Mouse (Mus musculus): ENCODE measurements around the gene Tnfaip8l2. TPM values are rescaled to one million over a fixed set of nuclear protein-coding genes. Genes with fewer than 3 reads are reported as not detected.
A peak's percentile ranks its signal among the peaks of the same experiment; 100 is the strongest.
"Not testable (repeated sequence)": the region's sequence is repeated elsewhere in the genome, so short reads cannot be mapped to it uniquely, and the experiment has no call there.

The Tnfaip8l2 gene
- polyA plus RNA-seq, 1 experiment from 2014 or later = 3.4 TPM

DNA sequence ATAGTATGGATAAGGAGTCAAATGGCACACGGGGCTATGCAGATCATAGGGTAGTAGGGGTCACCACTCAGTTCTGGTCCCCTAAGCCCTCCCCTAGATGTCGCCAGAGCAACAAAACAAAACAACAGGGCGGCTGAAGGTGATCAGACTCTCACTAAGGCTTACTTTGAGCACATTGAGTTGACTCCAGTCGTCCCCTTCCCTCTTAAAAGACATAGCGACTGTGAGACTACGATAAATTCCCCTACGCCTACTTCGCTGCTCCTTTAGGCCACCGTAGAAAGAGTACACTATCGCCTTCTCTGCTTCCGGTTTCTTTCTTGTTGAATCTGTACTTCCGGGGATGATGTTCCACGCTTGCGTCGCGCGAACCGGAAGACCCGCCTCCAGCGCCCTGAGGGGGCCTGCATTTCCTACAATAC is 8.5 kb downstream of the Tnfaip8l2 start, which contains the start of the genes Scnm1 and Lysmd1:
TSS of gene Scnm1 (minus strand) at position 332 of the 422 bp plus-strand sequence.
TSS of gene Lysmd1 (plus strand) at position 409 of the 422 bp plus-strand sequence.
- DNase-seq (peak; percentile 97), ATAC-seq (ENCODE audit: low FRiP score, low TSS enrichment) (peak; percentile 92)
- Histone ChIP-seq H3K4me2 (ENCODE audit: low read length) (peak within 1 kb of the TSS; percentile 73), H3K27me3 (ENCODE audit: control insufficient read depth, insufficient read depth, low read length) (no peaks in the 10 kb centered on the region), H3K36me3 (ENCODE audit: control insufficient read depth, insufficient read depth, low read length) (peaks cover 26% of the 10 kb centered on the region), H3K27ac (replicated peaks; ENCODE audit: low read depth, low read length) (peak within 1 kb of the TSS; percentile 62), H3K4me3 (replicated peaks; ENCODE audit: low read depth, low read length) (peak within 1 kb of the TSS; percentile 52), H3K9ac (replicated peaks; ENCODE audit: low read length) (peak within 1 kb of the TSS; percentile 59), H3K9me3 (ENCODE audit: control insufficient read depth, low read length) (no peaks in the 10 kb centered on the region), H3K4me1 (ENCODE audit: control insufficient read depth, insufficient read depth, low read length) (peaks cover 17% of the 10 kb centered on the region)
- WGBS = under 1% methylated on average over 20 of the region's 20 CpGs

DNA sequence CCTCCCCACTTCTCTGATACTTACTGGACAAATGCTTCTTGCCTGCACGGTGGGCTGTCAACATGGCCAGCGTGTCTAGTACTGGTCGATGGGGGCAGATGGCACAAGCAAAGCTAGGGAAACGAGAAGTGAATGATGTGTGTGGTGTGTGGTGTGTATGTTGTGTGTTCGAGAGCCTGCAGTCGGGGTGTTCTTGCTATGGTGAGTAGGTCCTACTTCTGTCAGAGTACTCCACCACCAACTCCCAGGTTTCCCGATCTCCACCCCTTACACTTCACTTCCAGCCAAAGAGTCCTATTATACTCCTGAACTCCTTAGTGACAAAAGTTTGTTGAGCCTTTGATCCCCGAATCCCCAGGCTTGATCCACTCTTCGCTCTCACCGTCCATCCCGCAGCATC is 9.0 kb downstream of the Tnfaip8l2 start:
- Histone ChIP-seq H3K4me3 (replicated peaks; ENCODE audit: low read depth, low read length) (peak overlapping the region; percentile 52), H3K9me3 (ENCODE audit: control insufficient read depth, low read length) (no peaks in the 10 kb centered on the region), H3K9ac (replicated peaks; ENCODE audit: low read length) (peak overlapping the region; percentile 59), H3K36me3 (ENCODE audit: control insufficient read depth, insufficient read depth, low read length) (peaks cover 26% of the 10 kb centered on the region), H3K4me2 (ENCODE audit: low read length) (peak overlapping the region; percentile 73), H3K27ac (replicated peaks; ENCODE audit: low read depth, low read length) (peak overlapping the region; percentile 62; the same call in 1 of the 2 replicates), H3K27me3 (ENCODE audit: control insufficient read depth, insufficient read depth, low read length) (no peaks in the 10 kb centered on the region), H3K4me1 (ENCODE audit: control insufficient read depth, insufficient read depth, low read length) (peaks cover 17% of the 10 kb centered on the region)
- 61% methylated on average over 11 of the region's 11 CpGs for WGBS
- no peak for ATAC-seq (ENCODE audit: low FRiP score, low TSS enrichment)
- no peak for DNase-seq

DNA sequence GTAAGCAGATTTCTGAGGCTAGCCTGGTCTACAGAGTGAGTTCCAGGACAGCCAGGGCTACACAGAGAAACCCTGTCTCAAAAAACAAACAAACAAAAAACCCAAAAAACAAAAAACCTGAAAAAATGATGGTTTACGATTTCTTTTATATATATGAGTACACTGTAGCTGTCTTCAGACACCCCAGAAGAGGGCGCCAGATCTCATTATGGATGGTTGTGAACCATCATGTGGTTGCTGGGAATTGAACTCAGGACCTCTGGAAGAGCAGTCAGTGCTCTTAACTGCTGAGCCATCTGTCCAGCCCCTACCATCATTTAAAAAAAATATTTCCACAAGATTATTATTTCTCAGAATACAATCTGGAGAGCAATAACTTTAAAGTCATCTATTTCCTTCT is 9.8 kb downstream of the Tnfaip8l2 start:
- not testable (repeated sequence) for ATAC-seq (ENCODE audit: low FRiP score, low TSS enrichment); H3K4me3 ChIP-seq (replicated peaks; ENCODE audit: low read depth, low read length)
- 86% methylated on average over 2 of the region's 2 CpGs for WGBS

DNA sequence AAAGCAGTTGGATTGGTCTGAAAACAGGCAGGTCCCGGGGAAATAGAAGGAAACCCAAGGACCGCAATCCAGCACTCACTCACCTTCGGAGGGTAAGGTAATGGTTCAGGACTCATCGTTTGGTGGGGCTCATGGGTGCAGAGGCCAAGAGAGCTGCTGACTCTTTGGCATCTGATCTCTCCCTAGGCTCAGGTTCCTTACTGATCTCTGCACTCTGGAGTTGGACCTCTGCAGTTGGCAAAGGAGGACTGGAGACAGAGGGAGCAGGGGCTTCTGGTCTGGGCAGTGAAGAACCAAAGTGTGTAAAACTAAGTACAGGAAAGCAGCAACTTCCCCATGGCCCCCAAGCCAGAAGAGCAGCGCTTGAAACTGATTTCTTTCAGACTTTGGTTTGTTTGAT is 12.1 kb downstream of the Tnfaip8l2 start:
- Histone ChIP-seq H3K9ac (replicated peaks; ENCODE audit: low read length) (no peak overlapping the region), H3K4me3 (replicated peaks; ENCODE audit: low read depth, low read length) (no peak overlapping the region)
- WGBS = 89% methylated on average over 5 of the region's 5 CpGs

More for the DNA sequence above, 9.8 kb downstream of the Tnfaip8l2 start:
- H3K27me3 ChIP-seq (ENCODE audit: control insufficient read depth, insufficient read depth, low read length); DNase-seq; H3K9me3 ChIP-seq (ENCODE audit: control insufficient read depth, low read length); H3K9ac ChIP-seq (replicated peaks; ENCODE audit: low read length); H3K27ac ChIP-seq (replicated peaks; ENCODE audit: low read depth, low read length): not testable (repeated sequence)
- peaks cover 17% of the 10 kb centered on the region for H3K4me1 ChIP-seq (ENCODE audit: control insufficient read depth, insufficient read depth, low read length)
- H3K4me2 ChIP-seq (ENCODE audit: low read length) = peak overlapping the region; percentile 73; the same call in 1 of the 2 replicates
- peaks cover 23% of the 10 kb centered on the region for H3K36me3 ChIP-seq (ENCODE audit: control insufficient read depth, insufficient read depth, low read length)

DNA sequence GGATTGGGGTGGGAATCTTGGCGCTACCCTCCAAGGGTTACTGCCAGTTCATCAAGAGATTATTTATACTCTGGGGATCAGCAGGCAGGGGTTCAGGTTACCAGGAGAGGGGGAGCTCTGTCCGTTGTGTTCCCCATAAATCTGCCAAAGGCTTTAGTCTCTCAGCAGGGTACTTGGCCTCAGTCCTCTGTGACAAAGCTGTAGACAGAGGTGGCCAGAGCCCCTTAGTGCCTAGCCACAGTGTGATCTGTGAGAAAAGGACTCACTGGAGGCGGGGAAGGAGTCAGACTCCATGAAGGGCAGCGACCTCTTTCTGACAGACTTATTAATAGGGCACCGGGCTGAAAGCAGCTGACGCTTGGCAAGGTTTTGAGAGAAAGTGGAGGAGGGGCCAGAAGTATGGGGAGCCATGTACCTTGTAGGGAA is 12.9 kb downstream of the Tnfaip8l2 start:
- no peak overlapping the region for H3K27ac ChIP-seq (replicated peaks; ENCODE audit: low read depth, low read length)
- H3K4me2 ChIP-seq (ENCODE audit: low read length) = no peak overlapping the region
- H3K9ac ChIP-seq (replicated peaks; ENCODE audit: low read length) = no peak overlapping the region
- H3K36me3 ChIP-seq (ENCODE audit: control insufficient read depth, insufficient read depth, low read length) = peaks cover 23% of the 10 kb centered on the region
- H3K4me3 ChIP-seq (replicated peaks; ENCODE audit: low read depth, low read length) = no peak overlapping the region
- H3K4me1 ChIP-seq (ENCODE audit: control insufficient read depth, insufficient read depth, low read length) = peaks cover 6% of the 10 kb centered on the region
- no peaks in the 10 kb centered on the region for H3K27me3 ChIP-seq (ENCODE audit: control insufficient read depth, insufficient read depth, low read length)
- H3K9me3 ChIP-seq (ENCODE audit: control insufficient read depth, low read length) = no peaks in the 10 kb centered on the region
- DNase-seq (no peak), ATAC-seq (ENCODE audit: low FRiP score, low TSS enrichment) (no peak)
- WGBS = 54% methylated on average over 6 of the region's 6 CpGs

More for the DNA sequence above, 12.1 kb downstream of the Tnfaip8l2 start:
- no peak for DNase-seq
- Histone ChIP-seq H3K27me3 (ENCODE audit: control insufficient read depth, insufficient read depth, low read length) (no peaks in the 10 kb centered on the region), H3K9me3 (ENCODE audit: control insufficient read depth, low read length) (no peaks in the 10 kb centered on the region), H3K4me1 (ENCODE audit: control insufficient read depth, insufficient read depth, low read length) (peaks cover 9% of the 10 kb centered on the region), H3K4me2 (ENCODE audit: low read length) (no peak overlapping the region), H3K36me3 (ENCODE audit: control insufficient read depth, insufficient read depth, low read length) (peaks cover 23% of the 10 kb centered on the region), H3K27ac (replicated peaks; ENCODE audit: low read depth, low read length) (no peak overlapping the region)
- no peak for ATAC-seq (ENCODE audit: low FRiP score, low TSS enrichment)

DNA sequence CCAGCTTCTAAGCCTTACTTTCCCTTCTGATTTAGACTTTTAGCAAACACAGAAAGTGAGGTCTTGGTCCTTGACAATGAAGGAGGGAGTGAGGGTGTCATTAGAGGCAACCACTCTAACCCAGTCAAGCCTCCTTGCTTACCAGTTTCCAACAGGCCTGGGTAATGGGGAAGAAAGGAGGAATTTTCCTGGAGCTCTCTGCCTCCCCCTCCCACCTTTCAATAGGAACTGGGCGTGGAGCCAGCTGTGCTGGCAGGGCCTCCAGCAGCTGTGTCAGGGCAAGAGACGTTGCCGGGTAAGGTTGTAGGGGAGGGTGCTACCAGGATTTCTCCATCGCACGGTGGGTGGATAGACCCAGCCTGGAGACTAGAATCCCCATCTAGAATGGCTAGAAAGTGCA is 17.2 kb downstream of the Tnfaip8l2 start:
- Histone ChIP-seq H3K4me2 (ENCODE audit: low read length) (no peak overlapping the region), H3K27me3 (ENCODE audit: control insufficient read depth, insufficient read depth, low read length) (no peaks in the 10 kb centered on the region), H3K9ac (replicated peaks; ENCODE audit: low read length) (no peak overlapping the region), H3K9me3 (ENCODE audit: control insufficient read depth, low read length) (no peaks in the 10 kb centered on the region), H3K4me1 (ENCODE audit: control insufficient read depth, insufficient read depth, low read length) (no peaks in the 10 kb centered on the region), H3K27ac (replicated peaks; ENCODE audit: low read depth, low read length) (no peak overlapping the region), H3K36me3 (ENCODE audit: control insufficient read depth, insufficient read depth, low read length) (peaks cover 42% of the 10 kb centered on the region), H3K4me3 (replicated peaks; ENCODE audit: low read depth, low read length) (no peak overlapping the region)
- WGBS = 41% methylated on average over 5 of the region's 5 CpGs
- ATAC-seq (ENCODE audit: low FRiP score, low TSS enrichment) = peak; percentile 31; the same call in 1 of the 2 replicates
- DNase-seq = peak; percentile 63

DNA sequence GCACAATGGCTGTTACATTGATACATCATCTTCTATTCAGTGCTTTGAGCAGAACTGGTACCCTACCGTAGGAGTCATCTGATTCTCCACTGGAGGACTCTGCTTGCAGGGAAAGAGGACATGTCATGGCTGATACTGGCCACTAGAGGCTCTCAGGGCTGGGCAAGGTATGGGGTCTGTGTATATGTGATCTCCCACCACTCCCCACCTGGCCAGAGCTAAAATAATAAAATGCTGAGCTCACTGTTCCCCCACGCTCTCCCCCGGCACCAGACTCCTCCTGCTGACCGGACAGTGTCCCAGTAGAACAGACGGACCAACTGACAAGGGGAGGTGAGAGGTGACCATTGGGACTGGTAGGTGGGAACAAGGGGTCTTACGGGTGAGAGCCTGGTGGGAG is 17.9 kb downstream of the Tnfaip8l2 start, which contains the start of gene Tmod4:
TSS of gene Tmod4 (plus strand) at position 231 of the 400 bp plus-strand sequence.
- Histone ChIP-seq H3K4me2 (ENCODE audit: low read length) (no peak within 1 kb of the TSS), H3K27ac (replicated peaks; ENCODE audit: low read depth, low read length) (no peak within 1 kb of the TSS), H3K9ac (replicated peaks; ENCODE audit: low read length) (no peak within 1 kb of the TSS), H3K9me3 (ENCODE audit: control insufficient read depth, low read length) (no peaks in the 10 kb centered on the region), H3K36me3 (ENCODE audit: control insufficient read depth, insufficient read depth, low read length) (peaks cover 42% of the 10 kb centered on the region), H3K4me3 (replicated peaks; ENCODE audit: low read depth, low read length) (no peak within 1 kb of the TSS), H3K27me3 (ENCODE audit: control insufficient read depth, insufficient read depth, low read length) (no peaks in the 10 kb centered on the region), H3K4me1 (ENCODE audit: control insufficient read depth, insufficient read depth, low read length) (no peaks in the 10 kb centered on the region)
- 60% methylated on average over 6 of the region's 6 CpGs for WGBS
- no peak for ATAC-seq (ENCODE audit: low FRiP score, low TSS enrichment)
- peak; percentile 45 for DNase-seq

DNA sequence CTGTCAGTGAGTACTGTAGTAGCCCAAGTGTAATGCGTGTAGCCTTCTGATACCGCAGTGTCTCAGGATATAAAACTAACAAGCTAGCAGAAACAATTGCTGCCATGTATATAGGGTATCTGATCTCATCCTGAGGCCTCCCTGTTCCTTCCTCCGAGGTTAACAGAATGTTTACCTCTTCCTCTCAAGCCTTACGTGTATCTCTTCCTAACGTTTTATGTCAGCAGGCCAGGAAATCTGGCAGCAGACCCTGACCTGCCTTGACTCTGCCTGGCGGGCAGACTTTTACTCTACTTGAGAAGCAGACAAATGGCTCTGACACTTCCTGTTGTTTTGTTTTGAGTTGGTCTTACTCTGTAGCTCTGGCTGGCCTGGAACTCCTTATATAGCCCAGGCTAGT is 20.6 kb downstream of the Tnfaip8l2 start:
- ATAC-seq (ENCODE audit: low FRiP score, low TSS enrichment) = no peak
- Histone ChIP-seq H3K4me1 (ENCODE audit: control insufficient read depth, insufficient read depth, low read length) (no peaks in the 10 kb centered on the region), H3K9me3 (ENCODE audit: control insufficient read depth, low read length) (no peaks in the 10 kb centered on the region), H3K27me3 (ENCODE audit: control insufficient read depth, insufficient read depth, low read length) (no peaks in the 10 kb centered on the region), H3K9ac (replicated peaks; ENCODE audit: low read length) (no peak overlapping the region), H3K27ac (replicated peaks; ENCODE audit: low read depth, low read length) (0 out of 2 replicates have a peak overlapping the region, but pooled peaks have one; percentile 37), H3K4me2 (ENCODE audit: low read length) (no peak overlapping the region), H3K4me3 (replicated peaks; ENCODE audit: low read depth, low read length) (no peak overlapping the region), H3K36me3 (ENCODE audit: control insufficient read depth, insufficient read depth, low read length) (peaks cover 65% of the 10 kb centered on the region)
- no peak for DNase-seq
- 89% methylated on average over 6 of the region's 6 CpGs for WGBS

DNA sequence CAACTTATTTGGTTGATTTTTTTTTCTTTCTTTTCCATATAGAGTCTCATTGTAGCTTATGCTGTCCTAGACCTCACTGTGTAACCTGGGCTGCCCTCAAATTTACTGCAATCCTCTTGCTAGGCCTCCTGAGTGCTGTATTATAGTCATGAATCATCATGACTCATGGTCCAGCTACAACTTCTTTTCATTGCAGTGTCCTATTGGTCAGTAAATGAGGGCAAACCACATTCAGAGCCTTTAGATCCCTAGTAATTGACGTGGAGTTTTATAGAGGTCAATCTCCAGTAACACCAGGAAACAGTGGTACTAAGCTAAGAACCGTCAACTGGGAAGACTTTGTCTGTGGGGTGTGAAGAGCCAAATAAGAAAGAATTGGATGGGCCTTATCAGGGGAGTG is 24.4 kb downstream of the Tnfaip8l2 start:
- Histone ChIP-seq H3K9ac (replicated peaks; ENCODE audit: low read length) (no peak overlapping the region), H3K4me1 (ENCODE audit: control insufficient read depth, insufficient read depth, low read length) (0 out of 2 replicates have a peak, but pooled peaks cover 1% of the 10 kb centered on the region), H3K4me2 (ENCODE audit: low read length) (no peak overlapping the region), H3K4me3 (replicated peaks; ENCODE audit: low read depth, low read length) (no peak overlapping the region), H3K9me3 (ENCODE audit: control insufficient read depth, low read length) (no peaks in the 10 kb centered on the region), H3K27ac (replicated peaks; ENCODE audit: low read depth, low read length) (no peak overlapping the region), H3K27me3 (ENCODE audit: control insufficient read depth, insufficient read depth, low read length) (no peaks in the 10 kb centered on the region), H3K36me3 (ENCODE audit: control insufficient read depth, insufficient read depth, low read length) (peaks cover 83% of the 10 kb centered on the region)
- ATAC-seq (ENCODE audit: low FRiP score, low TSS enrichment) (no peak), DNase-seq (no peak)
- WGBS = 100% methylated on average over 2 of the region's 2 CpGs
